Mouse (Mus musculus) liver, adult 2 months (tissue): ENCODE results near the gene Ltn1. TPM values are rescaled to one million over a fixed set of nuclear protein-coding genes. Genes with fewer than 3 reads are reported as not detected.
A peak's percentile ranks its signal among the peaks of the same experiment; 100 is the strongest.

ENCODE experiments used
- DNase-seq: peaks from one replicate; pipeline ENCODE4 v3.0.0-alpha.2; 2011; ENCODE audit warnings: low read depth, low spot score; ENCODE audit errors: extremely low read depth
- H3K27ac ChIP-seq: fragments of 200-500 bp; replicated peaks from 2 replicates; pipeline ENCODE4 v1.5.1; 2012; ENCODE audit warnings: low read depth, mild to moderate bottlenecking, control low read depth, inconsistent platforms, low read length; ENCODE audit not compliant: insufficient read depth
- H3K27me3 ChIP-seq: fragments of 200-500 bp; 2 replicates; pipeline ENCODE4 v1.6.1; 2012; ENCODE audit warnings: mild to moderate bottlenecking, moderate library complexity, low read length, inconsistent platforms; ENCODE audit not compliant: control insufficient read depth, insufficient read depth
- H3K36me3 ChIP-seq: fragments of 200-500 bp; 2 replicates; pipeline ENCODE4 v1.6.1; 2012; ENCODE audit warnings: low read length, inconsistent platforms; ENCODE audit not compliant: control insufficient read depth, insufficient read depth
- H3K4me1 ChIP-seq: fragments of 200-500 bp; 2 replicates; pipeline ENCODE4 v1.6.1; 2011; ENCODE audit warnings: low read length; ENCODE audit not compliant: control insufficient read depth, insufficient read depth
- H3K4me3 ChIP-seq: fragments of 200-500 bp; 2 replicates; pipeline ENCODE4 v1.5.1; 2011; ENCODE audit warnings: low read depth, mild to moderate bottlenecking, control low read depth, low read length, moderate library complexity; ENCODE audit not compliant: insufficient read depth
- H3K79me2 ChIP-seq: fragments of 200-500 bp; 2 replicates; pipeline ENCODE4 v1.6.1; 2012; ENCODE audit warnings: inconsistent platforms, mild to moderate bottlenecking, low read length, moderate library complexity; ENCODE audit not compliant: control insufficient read depth, insufficient read depth
- H3K9ac ChIP-seq: fragments of 200-500 bp; 2 replicates; pipeline ENCODE4 v1.6.1; 2012; ENCODE audit warnings: low read depth, mild to moderate bottlenecking, control low read depth, inconsistent platforms, low read length
- CTCF ChIP-seq: fragments of 200-500 bp; IDR thresholded peaks from 2 replicates; pipeline ENCODE4 v1.5.1; 2011; ENCODE audit warnings: low read depth, low read length, control low read depth
- POLR2A ChIP-seq: fragments of 200-500 bp; IDR thresholded peaks from 2 replicates; pipeline ENCODE4 v1.6.1; 2011; ENCODE audit warnings: low read length, control low read depth; ENCODE audit not compliant: insufficient read depth; ENCODE audit errors: extremely low read depth
- WGBS: fragments of 180-500 bp; shearing (Covaris S2); methylation state at CpG from one replicate; pipeline ENCODE4 v1.1.7; 2018; 5-methylcytosine and 5-hydroxymethylcytosine counted together
- polyA plus RNA-seq: library from polyadenylated mRNA; depleted of rRNA; stranded (reverse); fragments of >200 nt; gene quantifications from 2 replicates; pipeline ENCODE4 v1.2.3, GENCODE M21; 2012
- total RNA-seq: library from RNA; depleted of rRNA; stranded (reverse); fragments of >200 nt; gene quantifications from 2 replicates; pipeline ENCODE4 v1.2.3, GENCODE M21; 2014

Ltn1 gene
- total and polyA plus RNA-seq, 2 experiments, result 3.0 to 18.9 TPM

GRCm38 (mm10) chr16:87354748-87355147, 77.7 kb downstream of the Ltn1 start:
- Histone ChIP-seq H3K4me3 (no peak overlapping the region), H3K27ac (no peak overlapping the region), H3K9ac (no peak overlapping the region), H3K27me3 (no peaks in the 10 kb centered on the region), H3K4me1 (no peaks in the 10 kb centered on the region), H3K79me2 (no peaks in the 10 kb centered on the region), H3K36me3 (peaks cover 18% of the 10 kb centered on the region; the same call in 1 of the 2 replicates)
- WGBS, result 89% methylated on average over 7 of the region's 7 CpGs
- TF ChIP-seq POLR2A, result no peak
- TF ChIP-seq CTCF, result no peak
- no peak for DNase-seq

GRCm38 (mm10) chr16:87354075-87354583, 78.3 kb downstream of the Ltn1 start, which contains the start of gene N6amt1:
TSS of gene N6amt1 (plus strand) at chr16:87354185.
- H3K9ac ChIP-seq, result peak within 1 kb of the TSS; percentile 96
- H3K79me2 ChIP-seq, result no peaks in the 10 kb centered on the region
- H3K27me3 ChIP-seq, result no peaks in the 10 kb centered on the region
- peak; percentile 83 for DNase-seq
- peak within 1 kb of the TSS; percentile 89 for H3K4me3 ChIP-seq
- under 1% methylated on average over 48 of the region's 48 CpGs for WGBS
- H3K27ac ChIP-seq, result peak within 1 kb of the TSS; percentile 95
- H3K36me3 ChIP-seq, result peaks cover 16% of the 10 kb centered on the region; the same call in 1 of the 2 replicates
- no peaks in the 10 kb centered on the region for H3K4me1 ChIP-seq
- TF ChIP-seq POLR2A (0 out of 2 replicates have a peak, but pooled peaks have one; percentile 38), CTCF (no peak)

GRCm38 (mm10) chr16:87353605-87354004, 78.8 kb downstream of the Ltn1 start:
- no peaks in the 10 kb centered on the region for H3K27me3 ChIP-seq
- no peak overlapping the region for H3K27ac ChIP-seq
- H3K4me3 ChIP-seq, result peak overlapping the region; percentile 89; the same call in 1 of the 2 replicates
- H3K4me1 ChIP-seq, result no peaks in the 10 kb centered on the region
- no peaks in the 10 kb centered on the region for H3K79me2 ChIP-seq
- TF ChIP-seq CTCF, result no peak
- no peak for TF ChIP-seq POLR2A
- DNase-seq, result no peak
- peaks cover 12% of the 10 kb centered on the region; the same call in 1 of the 2 replicates for H3K36me3 ChIP-seq
- H3K9ac ChIP-seq, result no peak overlapping the region
- 100% methylated on average over 1 of the region's 1 CpGs for WGBS

DNA sequence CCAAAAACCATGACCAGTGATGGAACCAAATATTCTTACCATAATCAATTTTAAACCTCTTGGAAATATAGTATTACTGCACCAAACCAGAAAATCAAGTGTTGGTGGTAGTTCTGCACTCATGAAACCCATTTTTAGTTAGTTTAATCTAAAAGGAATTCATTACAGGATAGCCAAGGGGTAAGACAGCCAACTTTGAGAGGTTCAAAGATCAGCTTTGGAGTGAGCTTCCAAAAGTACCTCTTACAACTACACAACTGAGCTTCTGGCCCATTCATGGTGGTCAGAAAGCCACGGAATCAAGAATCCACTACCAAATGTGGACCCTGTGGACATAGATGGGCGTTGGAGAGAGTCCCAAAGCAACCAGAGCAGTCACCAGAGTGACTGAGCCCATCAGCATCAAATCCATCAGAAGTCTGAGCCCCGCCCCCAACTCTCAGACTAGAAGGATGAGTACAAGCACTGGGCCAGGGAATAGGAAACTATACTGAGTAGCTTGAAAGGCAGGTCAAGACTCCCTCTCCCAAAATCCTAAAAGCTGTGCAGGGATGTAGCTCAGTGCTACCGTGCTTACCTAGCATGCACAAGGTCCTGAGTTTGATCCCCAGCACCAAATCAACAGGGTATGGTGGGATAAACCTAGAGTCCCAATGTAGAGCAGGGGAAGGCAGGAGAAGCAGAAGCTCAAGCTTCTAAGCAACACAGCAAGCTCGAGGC, 80.9 kb downstream of the Ltn1 start:
- TF ChIP-seq POLR2A (no peak), CTCF (no peak)
- 87% methylated on average over 5 of the region's 5 CpGs for WGBS

GRCm38 (mm10) chr16:87348133-87348532, 84.3 kb downstream of the Ltn1 start:
- Histone ChIP-seq H3K27ac (no peak overlapping the region), H3K36me3 (no peaks in the 10 kb centered on the region), H3K9ac (no peak overlapping the region), H3K4me3 (no peak overlapping the region), H3K79me2 (no peaks in the 10 kb centered on the region), H3K27me3 (no peaks in the 10 kb centered on the region), H3K4me1 (no peaks in the 10 kb centered on the region)
- 93% methylated on average over 2 of the region's 2 CpGs for WGBS
- no peak for DNase-seq
- no peak for TF ChIP-seq POLR2A
- no peak for TF ChIP-seq CTCF

More for the DNA sequence above, 80.9 kb downstream of the Ltn1 start:
- Histone ChIP-seq H3K79me2 (no peaks in the 10 kb centered on the region), H3K4me1 (no peaks in the 10 kb centered on the region), H3K4me3 (no peak overlapping the region), H3K27me3 (no peaks in the 10 kb centered on the region), H3K36me3 (peaks cover 3% of the 10 kb centered on the region; the same call in 1 of the 2 replicates), H3K9ac (no peak overlapping the region), H3K27ac (no peak overlapping the region)
- no peak for DNase-seq

DNA sequence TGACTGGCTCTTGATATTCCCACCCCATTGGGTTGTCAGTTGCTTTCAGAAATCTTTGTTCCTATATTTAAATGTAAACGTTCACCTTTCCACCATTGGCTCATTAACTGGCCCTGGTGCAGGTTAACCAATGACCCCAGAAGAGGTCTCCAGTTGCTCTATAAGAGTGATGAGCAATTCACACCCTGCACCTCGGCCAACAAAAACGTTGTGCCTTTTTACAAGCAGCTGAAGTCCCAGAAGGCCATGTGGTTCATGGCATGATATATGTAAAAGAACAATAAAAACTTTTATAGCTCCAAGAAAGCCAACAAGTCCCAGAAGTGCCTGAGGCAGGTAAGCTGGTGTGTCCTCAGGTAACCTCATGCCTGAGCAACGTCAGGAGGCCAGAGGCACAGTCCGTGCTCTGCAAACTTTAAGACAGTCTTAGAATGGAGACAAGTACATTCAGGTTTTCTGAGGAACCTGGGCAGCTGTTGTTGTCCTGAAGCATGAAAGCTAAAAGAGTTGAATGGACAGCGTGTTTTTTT, 91.3 kb downstream of the Ltn1 start:
- TF ChIP-seq POLR2A, result no peak
- no peak for TF ChIP-seq CTCF
- Histone ChIP-seq H3K4me3 (no peak overlapping the region), H3K9ac (no peak overlapping the region), H3K27ac (no peak overlapping the region), H3K4me1 (no peaks in the 10 kb centered on the region), H3K27me3 (no peaks in the 10 kb centered on the region), H3K36me3 (no peaks in the 10 kb centered on the region), H3K79me2 (no peaks in the 10 kb centered on the region)
- whole genome bisulfite sequencing, result 86% methylated on average over 6 of the region's 6 CpGs
- no peak for DNase-seq
